Mouse (Mus musculus) midbrain, embryonic 12.5 days (tissue): ENCODE data around the gene Agmo. TPM values are rescaled to one million over a fixed set of nuclear protein-coding genes. Genes with fewer than 3 reads are reported as not detected.

Source experiments
- ATAC-seq: fragments of 200-750 bp; cut with Nextera tagmentation; 2 replicates; pipeline ENCODE4 v1.8.0; 2017; ENCODE audit warnings: low read depth, moderate TSS enrichment, moderate library complexity; ENCODE audit not compliant: low FRiP score
- H3K27ac ChIP-seq: fragments of 300-500 bp; sonication (generic); replicated peaks from 2 replicates; pipeline ENCODE4 v1.5.1; 2016; ENCODE audit warnings: mild to moderate bottlenecking
- H3K27me3 ChIP-seq: fragments of 300-500 bp; sonication (generic); 2 replicates; pipeline ENCODE4 v1.6.1; 2016; ENCODE audit warnings: mild to moderate bottlenecking
- H3K36me3 ChIP-seq: fragments of 300-500 bp; sonication (generic); 2 replicates; pipeline ENCODE4 v1.6.1; 2016
- H3K4me1 ChIP-seq: fragments of 300-500 bp; sonication (generic); 2 replicates; pipeline ENCODE4 v1.6.1; 2016
- H3K4me2 ChIP-seq: fragments of 300-500 bp; sonication (generic); replicated peaks from 2 replicates; pipeline ENCODE4 v1.6.1; 2016; ENCODE audit warnings: mild to moderate bottlenecking, moderate library complexity
- H3K4me3 ChIP-seq: fragments of 300-500 bp; sonication (generic); 2 replicates; pipeline ENCODE4 v1.5.1; 2016; ENCODE audit warnings: mild to moderate bottlenecking
- H3K9ac ChIP-seq: fragments of 300-500 bp; sonication (generic); replicated peaks from 2 replicates; pipeline ENCODE4 v1.6.1; 2016; ENCODE audit warnings: mild to moderate bottlenecking, moderate library complexity
- H3K9me3 ChIP-seq: fragments of 300-500 bp; sonication (generic); 2 replicates; pipeline ENCODE4 v1.6.1; 2016; ENCODE audit warnings: mild to moderate bottlenecking
- WGBS: fragments of 180-500 bp; shearing (Covaris S2); methylation state at CpG from one replicate; pipeline ENCODE4 v1.1.7; 2016; 5-methylcytosine and 5-hydroxymethylcytosine counted together
- polyA plus RNA-seq: library from polyadenylated mRNA; unstranded; fragments of >200 nt; fragmentation: Nextera tagmentation; extraction: Ambion mirVana; gene quantifications from 2 replicates; pipeline ENCODE4 v1.2.1, GENCODE M21; 2016

The Agmo gene
- polyA plus RNA-seq, 1 experiment from 2014 or later: 0.59 TPM

DNA sequence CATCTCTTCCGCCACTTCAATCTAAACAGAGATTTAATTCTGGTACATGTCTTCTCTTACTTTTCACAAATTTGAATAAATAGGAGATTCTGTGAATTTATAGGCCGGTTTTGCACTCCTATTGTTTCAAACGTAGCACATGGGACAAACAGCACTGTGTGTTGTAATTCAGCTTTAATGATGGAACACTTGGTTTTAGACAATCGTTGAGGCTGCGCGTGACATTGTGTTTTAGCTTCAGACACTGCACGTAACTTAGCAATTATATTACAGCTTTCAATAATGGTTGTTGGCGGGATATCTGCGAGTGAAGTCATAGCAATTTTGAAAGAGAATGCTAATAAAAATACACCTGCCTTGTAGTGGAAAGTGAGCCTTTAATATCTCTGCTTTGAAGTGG is 203.8 kb downstream of the Agmo start:
- H3K27ac ChIP-seq: no peak overlapping the region
- no peak overlapping the region for H3K9ac ChIP-seq
- 0 out of 2 replicates have a peak, but pooled peaks cover 4% of the 10 kb centered on the region for H3K4me1 ChIP-seq
- no peak overlapping the region for H3K4me3 ChIP-seq
- H3K36me3 ChIP-seq: no peaks in the 10 kb centered on the region
- H3K27me3 ChIP-seq: no peaks in the 10 kb centered on the region
- H3K9me3 ChIP-seq: no peaks in the 10 kb centered on the region
- 0 out of 2 replicates have a peak, but pooled peaks have one; percentile 35 for ATAC-seq
- no peak overlapping the region for H3K4me2 ChIP-seq
- WGBS: 66% methylated on average over 9 of the region's 9 CpGs

DNA sequence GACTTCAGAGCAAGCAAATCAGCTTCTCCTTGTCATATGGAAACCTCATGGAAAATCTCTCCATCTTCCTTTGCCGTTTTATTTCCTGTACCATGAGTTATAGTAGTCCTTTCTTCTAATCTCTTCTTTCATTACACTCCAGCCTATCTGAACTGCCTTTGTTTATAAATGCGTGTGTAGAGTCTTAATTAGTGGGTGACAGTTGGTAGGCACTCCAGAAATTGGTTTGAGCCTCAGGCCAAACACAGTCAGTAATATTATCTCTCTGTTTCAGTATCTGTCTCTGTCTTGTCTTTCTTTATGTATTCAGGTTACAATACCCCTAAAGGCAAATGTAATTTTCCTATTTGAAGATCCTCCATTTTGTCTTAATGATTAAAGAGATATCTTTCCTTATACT is 208.2 kb downstream of the Agmo start:
- no peak overlapping the region for H3K9ac ChIP-seq
- 59% methylated on average over 2 of the region's 2 CpGs for WGBS
- H3K27me3 ChIP-seq: no peaks in the 10 kb centered on the region
- no peak overlapping the region for H3K27ac ChIP-seq
- 0 out of 2 replicates have a peak, but pooled peaks cover 4% of the 10 kb centered on the region for H3K4me1 ChIP-seq
- H3K4me3 ChIP-seq: no peak overlapping the region
- H3K36me3 ChIP-seq: no peaks in the 10 kb centered on the region
- ATAC-seq: no peak
- no peak overlapping the region for H3K4me2 ChIP-seq
- no peaks in the 10 kb centered on the region for H3K9me3 ChIP-seq

DNA sequence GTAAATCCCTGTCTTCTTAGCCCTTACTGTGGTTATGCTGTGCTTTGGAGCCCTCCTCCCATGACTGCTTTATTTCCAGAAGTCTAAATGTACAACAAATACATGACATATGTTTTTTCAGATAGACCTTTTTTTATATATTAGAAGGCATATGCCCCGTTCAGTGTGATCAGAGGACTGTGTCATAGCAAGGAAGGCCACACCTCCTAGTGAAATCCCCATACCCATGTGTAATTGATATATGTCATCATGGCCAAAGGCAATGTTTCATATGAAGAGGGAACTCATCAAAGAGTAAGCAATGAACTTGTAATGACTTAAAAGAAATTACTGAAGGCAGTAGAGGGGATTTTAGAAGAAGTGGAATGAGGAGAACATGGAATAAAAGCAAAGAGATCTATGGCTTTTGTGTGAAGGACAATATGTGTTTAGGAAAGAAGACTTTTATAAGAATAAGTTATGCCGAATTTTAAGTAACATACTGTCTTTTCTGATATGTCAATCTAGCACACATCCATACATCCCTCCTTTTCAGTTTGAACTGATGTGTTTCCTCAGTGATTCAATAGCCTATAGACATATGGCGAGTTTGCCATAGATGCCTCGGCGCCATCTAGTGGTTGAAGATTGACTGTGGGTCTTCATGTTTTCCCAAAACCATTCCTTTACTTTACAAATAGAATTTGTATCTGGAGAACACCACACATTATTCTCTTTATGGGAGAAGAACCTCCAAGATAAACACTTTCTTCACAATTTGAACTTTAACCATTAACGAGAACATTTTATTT is 209.1 kb downstream of the Agmo start:
- H3K9ac ChIP-seq: no peak overlapping the region
- no peak overlapping the region for H3K4me3 ChIP-seq
- H3K9me3 ChIP-seq: no peaks in the 10 kb centered on the region
- no peaks in the 10 kb centered on the region for H3K4me1 ChIP-seq
- H3K27ac ChIP-seq: no peak overlapping the region
- H3K36me3 ChIP-seq: no peaks in the 10 kb centered on the region
- peak; percentile 78; the same call in 1 of the 2 replicates for ATAC-seq
- 18% methylated on average over 6 of the region's 6 CpGs for WGBS
- H3K27me3 ChIP-seq: no peaks in the 10 kb centered on the region
- no peak overlapping the region for H3K4me2 ChIP-seq

DNA sequence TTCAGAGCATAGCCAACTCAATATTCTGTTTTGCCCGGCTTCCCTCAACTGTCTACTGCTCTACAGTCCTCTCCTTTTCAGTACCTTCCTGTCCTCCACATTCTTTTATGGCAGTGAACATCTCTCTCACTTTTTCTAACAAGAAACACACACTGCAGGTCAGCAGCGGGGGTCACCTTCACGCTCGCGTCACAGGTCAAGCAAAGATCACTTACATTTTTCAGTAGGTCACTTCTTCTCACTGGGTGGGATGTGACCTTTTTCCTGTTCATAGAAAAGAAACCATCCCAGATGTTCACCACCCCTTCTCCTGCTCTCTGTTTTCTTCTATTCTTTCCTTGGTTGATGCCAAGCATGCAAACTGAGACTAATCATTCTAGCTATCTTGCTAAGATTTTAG is 230.2 kb downstream of the Agmo start:
- no peak overlapping the region for H3K27ac ChIP-seq
- no peak overlapping the region for H3K9ac ChIP-seq
- WGBS: 71% methylated on average over 5 of the region's 5 CpGs
- no peaks in the 10 kb centered on the region for H3K4me1 ChIP-seq
- no peak overlapping the region for H3K4me2 ChIP-seq
- no peaks in the 10 kb centered on the region for H3K9me3 ChIP-seq
- no peak for ATAC-seq
- H3K27me3 ChIP-seq: no peaks in the 10 kb centered on the region
- H3K36me3 ChIP-seq: no peaks in the 10 kb centered on the region
- no peak overlapping the region for H3K4me3 ChIP-seq

GRCm38 (mm10) chr12:37476849-37477248 is 235.4 kb downstream of the Agmo start:
- no peak for ATAC-seq
- H3K36me3 ChIP-seq: no peaks in the 10 kb centered on the region
- WGBS: 97% methylated on average over 2 of the region's 2 CpGs
- H3K27ac ChIP-seq: no peak overlapping the region
- no peak overlapping the region for H3K9ac ChIP-seq
- H3K27me3 ChIP-seq: no peaks in the 10 kb centered on the region
- no peak overlapping the region for H3K4me3 ChIP-seq
- no peak overlapping the region for H3K4me2 ChIP-seq
- H3K4me1 ChIP-seq: no peaks in the 10 kb centered on the region
- H3K9me3 ChIP-seq: no peaks in the 10 kb centered on the region

GRCm38 (mm10) chr12:37487991-37488390 is 246.6 kb downstream of the Agmo start:
- Histone ChIP-seq H3K4me2 (no peak overlapping the region), H3K27ac (no peak overlapping the region), H3K4me1 (no peaks in the 10 kb centered on the region), H3K9ac (no peak overlapping the region), H3K4me3 (no peak overlapping the region), H3K27me3 (no peaks in the 10 kb centered on the region), H3K9me3 (no peaks in the 10 kb centered on the region), H3K36me3 (no peaks in the 10 kb centered on the region)
- WGBS: 88% methylated on average over 3 of the region's 3 CpGs
- ATAC-seq: no peak

DNA sequence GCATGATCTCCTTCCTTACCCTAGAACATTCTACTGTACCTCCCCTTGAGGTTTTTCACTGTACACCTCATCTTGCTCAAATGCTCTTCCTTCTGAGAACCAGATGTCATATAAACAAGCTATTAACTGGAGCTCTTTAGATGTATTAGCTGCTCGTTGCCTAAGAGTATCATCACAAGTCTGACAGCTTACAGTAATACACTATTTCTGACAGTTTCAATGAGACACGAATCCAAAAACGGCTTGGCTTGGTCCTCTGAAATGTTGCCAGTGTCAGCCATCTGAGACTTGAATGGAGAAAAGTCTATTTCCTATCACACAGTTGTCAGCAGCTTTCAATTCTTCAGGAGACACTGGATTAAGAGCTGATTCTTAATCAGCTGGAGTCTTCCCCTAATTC is 257.4 kb downstream of the Agmo start:
- Histone ChIP-seq H3K4me3 (no peak overlapping the region), H3K9me3 (no peaks in the 10 kb centered on the region), H3K4me2 (no peak overlapping the region), H3K9ac (no peak overlapping the region), H3K4me1 (no peaks in the 10 kb centered on the region), H3K27me3 (no peaks in the 10 kb centered on the region), H3K36me3 (no peaks in the 10 kb centered on the region), H3K27ac (no peak overlapping the region)
- no peak for ATAC-seq
- WGBS: 81% methylated on average over 3 of the region's 3 CpGs

DNA sequence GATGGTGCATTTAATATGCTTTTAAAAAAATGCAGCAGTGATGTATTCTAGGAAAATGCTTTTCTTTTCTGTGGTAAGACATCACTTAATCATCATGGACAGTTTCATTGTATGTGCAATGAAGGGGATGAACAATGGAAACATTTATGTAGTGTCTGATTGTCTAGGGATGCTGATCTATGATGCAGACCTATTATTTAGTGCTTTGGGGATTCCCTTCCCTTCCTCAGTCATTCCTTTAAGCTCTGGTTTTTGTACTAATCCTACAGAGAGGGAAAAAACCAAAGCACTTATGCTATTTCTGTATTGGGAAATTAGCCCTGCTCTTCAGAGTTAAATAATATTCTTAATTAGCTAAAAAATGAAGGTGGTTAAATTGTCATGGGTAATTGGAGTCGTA is 266.0 kb downstream of the Agmo start:
- Histone ChIP-seq H3K9ac (no peak overlapping the region), H3K27ac (no peak overlapping the region), H3K36me3 (no peaks in the 10 kb centered on the region), H3K4me3 (no peak overlapping the region), H3K9me3 (no peaks in the 10 kb centered on the region), H3K27me3 (no peaks in the 10 kb centered on the region), H3K4me2 (no peak overlapping the region), H3K4me1 (no peaks in the 10 kb centered on the region)
- ATAC-seq: no peak
- 84% methylated on average over 1 of the region's 1 CpGs for WGBS

DNA sequence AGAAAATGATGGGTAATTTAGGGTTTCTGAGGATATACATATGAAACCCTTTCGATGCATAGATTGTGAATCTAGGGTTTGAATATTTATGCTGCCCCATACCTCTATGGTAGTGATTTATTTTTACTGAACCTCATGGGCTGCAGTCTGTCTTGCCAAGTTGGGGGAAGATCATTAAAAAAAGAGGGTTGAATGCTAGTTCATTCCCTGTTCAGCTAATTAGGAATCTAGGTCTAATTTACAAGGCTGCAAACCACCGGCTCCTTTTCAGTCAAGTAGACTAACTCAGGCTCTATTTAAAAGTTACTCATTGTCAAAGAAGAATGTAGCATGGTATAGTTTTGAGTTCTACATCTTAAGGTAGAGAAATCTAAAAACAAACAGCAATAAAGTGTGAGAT is 266.4 kb downstream of the Agmo start:
- H3K27ac ChIP-seq: no peak overlapping the region
- no peaks in the 10 kb centered on the region for H3K9me3 ChIP-seq
- H3K36me3 ChIP-seq: no peaks in the 10 kb centered on the region
- H3K4me2 ChIP-seq: no peak overlapping the region
- H3K4me3 ChIP-seq: no peak overlapping the region
- WGBS: 86% methylated on average over 2 of the region's 2 CpGs
- no peak for ATAC-seq
- H3K27me3 ChIP-seq: no peaks in the 10 kb centered on the region
- H3K4me1 ChIP-seq: no peaks in the 10 kb centered on the region
- no peak overlapping the region for H3K9ac ChIP-seq

DNA sequence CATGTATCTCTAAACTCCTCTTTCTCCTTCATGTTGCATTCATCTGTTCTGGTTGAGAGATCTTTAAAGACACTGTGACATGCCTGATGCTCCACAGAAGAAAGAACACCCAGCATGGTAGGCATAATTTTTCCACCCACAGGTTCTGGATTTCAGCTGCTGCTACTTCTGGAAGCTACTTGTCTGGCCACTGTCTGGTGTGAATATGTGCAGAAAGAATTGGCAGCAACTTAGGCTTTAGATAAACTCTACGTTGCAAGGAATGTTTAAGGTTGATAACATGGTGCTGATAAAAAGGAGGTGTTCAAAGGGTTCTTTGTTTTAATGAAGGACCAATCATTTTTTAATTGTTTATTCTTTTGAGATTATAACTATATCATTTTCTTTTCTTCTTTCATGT is 280.3 kb downstream of the Agmo start:
- Histone ChIP-seq H3K4me2 (no peak overlapping the region), H3K36me3 (no peaks in the 10 kb centered on the region), H3K9ac (no peak overlapping the region), H3K27ac (no peak overlapping the region), H3K9me3 (no peaks in the 10 kb centered on the region), H3K4me3 (no peak overlapping the region), H3K27me3 (no peaks in the 10 kb centered on the region), H3K4me1 (no peaks in the 10 kb centered on the region)
- ATAC-seq: no peak
- 81% methylated on average over 1 of the region's 1 CpGs for WGBS

DNA sequence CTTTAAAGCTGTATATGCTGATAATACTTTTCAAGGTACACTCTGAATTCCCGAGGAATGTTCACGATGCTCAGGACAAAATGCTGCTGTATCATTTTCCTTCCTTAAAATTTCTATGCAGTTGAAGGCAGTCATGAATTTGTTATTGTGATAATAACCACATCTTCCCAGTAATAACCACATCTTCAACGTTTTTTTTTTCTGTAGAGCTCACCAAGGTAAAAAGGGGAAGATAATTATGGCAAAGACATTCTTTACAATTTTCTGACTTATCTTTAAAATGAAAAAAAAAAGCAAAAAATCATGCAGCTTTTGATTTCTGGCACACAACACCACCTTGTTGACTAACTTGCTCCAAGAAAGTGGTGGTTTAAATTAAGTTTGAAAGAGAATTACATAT is 283.2 kb downstream of the Agmo start:
- 86% methylated on average over 3 of the region's 3 CpGs for WGBS
- no peaks in the 10 kb centered on the region for H3K4me1 ChIP-seq
- no peaks in the 10 kb centered on the region for H3K9me3 ChIP-seq
- H3K27me3 ChIP-seq: no peaks in the 10 kb centered on the region
- no peak overlapping the region for H3K9ac ChIP-seq
- no peaks in the 10 kb centered on the region for H3K36me3 ChIP-seq
- no peak overlapping the region for H3K27ac ChIP-seq
- no peak overlapping the region for H3K4me3 ChIP-seq
- ATAC-seq: no peak
- no peak overlapping the region for H3K4me2 ChIP-seq

- Histone ChIP-seq H3K9ac (no peak overlapping the region), H3K27ac (no peak overlapping the region), H3K4me1 (no peaks in the 10 kb centered on the region), H3K4me2 (no peak overlapping the region), H3K9me3 (no peaks in the 10 kb centered on the region), H3K27me3 (no peaks in the 10 kb centered on the region), H3K36me3 (no peaks in the 10 kb centered on the region), H3K4me3 (no peak overlapping the region)
- no peak for ATAC-seq
- WGBS: 83% methylated on average over 1 of the region's 1 CpGs
These were observed 299.6 kb downstream of the Agmo start for GRCm38 (mm10) chr12:37540994-37541393.

DNA sequence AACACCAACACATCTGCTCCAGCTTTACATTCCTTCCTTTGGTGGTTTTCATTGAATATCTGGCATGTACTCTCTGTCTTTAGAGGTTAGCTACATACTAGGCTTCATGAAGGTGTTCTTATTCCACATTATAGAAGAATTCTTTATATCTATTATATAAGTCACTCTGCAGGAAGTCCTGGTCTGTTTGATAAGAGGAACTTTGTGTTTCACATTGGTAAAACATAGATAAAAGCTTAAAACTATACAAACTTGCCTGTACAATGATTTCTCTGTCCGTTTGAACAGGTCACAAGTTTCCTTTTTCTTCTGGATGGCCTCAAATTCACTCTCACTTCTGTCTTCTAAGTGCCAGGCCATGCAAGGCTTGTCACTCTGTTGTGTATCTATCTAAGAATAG is 316.8 kb downstream of the Agmo start:
- no peak overlapping the region for H3K27ac ChIP-seq
- H3K4me1 ChIP-seq: no peaks in the 10 kb centered on the region
- H3K4me2 ChIP-seq: no peak overlapping the region
- no peak overlapping the region for H3K9ac ChIP-seq
- no peaks in the 10 kb centered on the region for H3K36me3 ChIP-seq
- no peak overlapping the region for H3K4me3 ChIP-seq
- no peaks in the 10 kb centered on the region for H3K27me3 ChIP-seq
- WGBS: 72% methylated on average over 1 of the region's 1 CpGs
- ATAC-seq: no peak
- no peaks in the 10 kb centered on the region for H3K9me3 ChIP-seq
